Mouse (Mus musculus) v-Abl transformed pro-B cells (cell line): ENCODE data around the gene Arhgef25.
"Not testable (repeated sequence)": the region's sequence is repeated elsewhere in the genome, so short reads cannot be mapped to it uniquely, and the experiment has no call there.

ENCODE experiments used
- in situ Hi-C, 2 experiments: fragments of 400-800 bp; cut with MboI; formaldehyde crosslinking; loops; one replicate each; pipeline ENCODE4 v1.15.1; 2025; ENCODE audit not compliant: unreplicated experiment in 2 of 2

Arhgef25 gene

DNA sequence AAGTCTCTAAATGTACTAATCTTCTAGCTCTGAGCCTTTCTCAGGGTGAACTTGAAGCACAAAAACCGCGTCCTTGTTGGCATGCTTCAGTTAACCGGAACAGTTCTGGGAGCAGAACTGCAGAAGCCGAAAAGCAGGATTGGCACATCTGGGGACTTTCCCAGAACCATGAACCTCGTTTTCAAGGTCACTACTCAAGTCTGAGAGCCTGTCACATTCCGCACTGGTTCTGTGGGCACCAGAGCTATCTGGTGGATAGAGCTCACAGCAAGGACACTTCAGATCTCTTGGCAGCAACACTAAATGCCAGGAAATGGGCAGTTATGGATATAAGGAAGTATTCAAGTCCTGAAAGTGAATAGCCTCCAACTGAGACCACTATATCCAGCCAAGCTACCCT lies 42.7 kb downstream of the Arhgef25 start:
- in situ Hi-C loops = no loop called here

DNA sequence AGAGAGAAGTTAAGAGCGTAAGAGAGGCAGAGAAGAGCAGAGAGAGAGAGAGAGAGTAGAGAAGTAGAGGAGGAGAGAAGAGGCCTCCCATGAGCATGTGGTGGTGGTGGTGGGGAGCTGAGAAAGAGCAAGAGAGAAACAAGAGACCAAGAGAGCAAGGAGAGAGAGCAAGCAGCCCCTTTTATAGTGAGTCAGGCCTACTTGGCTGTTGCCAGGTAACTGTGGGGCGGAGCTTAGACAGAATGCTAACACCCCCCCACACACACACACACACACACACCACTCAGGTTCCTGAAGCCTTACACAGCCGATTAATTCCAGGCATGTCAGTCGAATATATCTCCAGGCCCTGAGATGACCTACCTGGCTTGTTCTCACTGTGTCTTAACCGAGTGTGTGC lies 44.6 kb downstream of the Arhgef25 start:
- in situ Hi-C loops = no loop called here

DNA sequence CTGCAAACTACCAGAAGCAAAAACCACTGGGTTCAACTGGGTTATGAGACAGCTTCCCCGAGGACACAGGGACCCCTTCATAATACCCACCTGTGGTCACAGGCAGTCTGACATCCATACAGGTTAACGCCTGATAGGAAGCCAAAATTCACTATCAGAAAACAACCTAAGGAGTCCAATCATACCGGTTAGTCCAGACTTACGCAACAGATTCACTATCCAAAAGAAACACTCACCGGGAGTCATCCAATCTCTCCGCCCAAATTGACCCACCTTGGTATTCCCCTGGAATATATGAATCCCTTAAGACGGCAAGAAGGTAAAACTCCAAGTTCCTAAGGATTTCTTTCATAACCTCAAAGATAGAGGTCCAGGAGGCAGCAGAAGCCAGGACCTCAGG lies 45.3 kb downstream of the Arhgef25 start:
- in situ Hi-C loops = no loop called here

DNA sequence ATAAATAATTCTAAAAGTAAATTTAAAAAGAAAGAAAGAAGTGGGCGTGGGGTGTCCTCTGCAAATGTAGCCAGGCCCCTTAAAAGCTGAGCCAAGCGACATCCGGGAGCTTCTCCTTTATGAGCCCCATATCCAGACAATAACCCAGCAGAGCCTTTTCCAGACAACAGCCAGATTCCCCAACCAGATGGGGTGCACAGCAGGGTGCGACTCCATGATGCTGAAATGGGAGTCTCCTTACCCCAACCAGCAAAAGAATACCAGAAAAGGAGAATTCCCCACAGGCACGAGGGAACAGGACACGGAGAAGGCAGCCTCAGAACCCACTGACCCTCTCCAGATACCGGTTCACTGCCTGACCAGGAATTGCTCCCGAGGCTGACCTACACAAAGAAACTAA lies 46.7 kb downstream of the Arhgef25 start:
- in situ Hi-C loops = no loop called here

DNA sequence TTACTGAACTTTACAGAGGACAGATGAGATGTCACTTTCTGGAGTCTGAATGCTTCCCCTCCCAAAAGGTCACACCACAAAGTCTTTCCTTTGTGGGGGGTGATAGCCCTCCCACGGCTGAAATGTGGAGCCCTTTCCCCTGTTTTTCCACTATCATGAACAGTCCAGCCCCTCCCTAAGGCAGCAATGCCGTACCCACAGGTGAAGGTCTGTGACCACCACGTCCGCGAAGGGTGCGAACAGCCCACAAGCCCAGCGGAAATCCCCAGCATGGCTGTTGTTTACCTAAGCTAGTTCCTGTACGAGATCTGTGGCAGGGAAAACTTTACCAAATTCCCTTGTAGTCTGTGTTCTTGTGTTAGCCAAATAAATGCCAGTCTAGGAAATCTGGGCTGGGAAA lies 48.4 kb downstream of the Arhgef25 start:
- in situ Hi-C loops = no loop called here

DNA sequence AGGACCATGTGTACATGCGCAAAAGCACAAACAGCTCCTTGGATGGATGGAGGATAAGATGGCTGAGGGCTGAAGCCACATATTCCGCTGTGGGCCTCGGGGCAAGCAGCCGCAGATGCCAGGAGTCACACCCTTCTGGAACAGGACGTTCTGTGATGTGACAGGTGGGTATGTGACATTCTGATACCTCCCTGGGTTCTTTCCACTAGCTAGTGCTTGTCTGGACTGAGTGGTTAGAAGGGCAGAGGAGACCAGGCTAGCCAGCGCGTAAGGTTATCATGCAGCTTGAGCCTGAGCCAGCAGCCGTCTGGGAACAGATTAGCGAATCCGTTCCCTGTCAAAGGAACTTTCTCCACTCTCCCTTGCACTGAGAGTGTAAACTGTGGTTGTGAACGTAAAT lies 48.9 kb downstream of the Arhgef25 start:
- in situ Hi-C loops = no loop called here

DNA sequence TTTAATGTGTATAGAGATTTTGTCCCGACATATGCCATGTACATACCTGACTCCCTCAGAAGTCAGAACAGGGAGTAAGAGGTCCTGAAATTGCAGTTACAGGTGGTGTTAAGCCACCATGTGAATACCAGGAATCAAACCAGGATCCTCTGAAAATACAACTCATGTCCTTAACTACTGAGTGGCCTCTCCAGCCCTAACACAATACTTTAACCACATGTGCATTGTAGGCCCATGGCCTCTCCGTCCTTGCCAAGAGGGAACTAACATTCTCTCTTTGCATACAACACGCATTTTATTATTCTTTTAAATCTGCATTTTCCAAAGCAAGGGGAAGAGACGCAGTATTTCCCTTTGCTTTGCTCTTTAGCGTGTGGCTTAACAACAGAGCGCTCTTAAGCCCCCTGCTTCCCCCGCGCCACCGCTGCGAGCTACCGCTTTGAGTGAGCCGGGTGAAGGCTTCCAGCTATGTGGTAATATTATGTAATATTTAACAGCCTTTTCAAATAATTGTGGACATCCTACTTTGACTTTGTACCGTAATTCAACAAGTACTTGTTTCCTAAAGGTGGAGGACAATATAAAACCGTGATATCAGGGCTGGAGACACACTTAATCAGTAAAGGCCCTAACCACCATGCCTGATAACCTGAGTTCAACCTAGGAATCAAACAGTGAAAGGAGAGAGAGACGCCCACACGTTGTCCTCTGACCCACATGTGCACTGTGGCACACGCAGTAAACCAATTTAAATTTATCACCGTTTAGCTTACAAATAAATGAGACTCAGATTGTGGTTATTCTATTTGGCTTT lies 51.3 kb downstream of the Arhgef25 start:
- in situ Hi-C loops = no loop called here

DNA sequence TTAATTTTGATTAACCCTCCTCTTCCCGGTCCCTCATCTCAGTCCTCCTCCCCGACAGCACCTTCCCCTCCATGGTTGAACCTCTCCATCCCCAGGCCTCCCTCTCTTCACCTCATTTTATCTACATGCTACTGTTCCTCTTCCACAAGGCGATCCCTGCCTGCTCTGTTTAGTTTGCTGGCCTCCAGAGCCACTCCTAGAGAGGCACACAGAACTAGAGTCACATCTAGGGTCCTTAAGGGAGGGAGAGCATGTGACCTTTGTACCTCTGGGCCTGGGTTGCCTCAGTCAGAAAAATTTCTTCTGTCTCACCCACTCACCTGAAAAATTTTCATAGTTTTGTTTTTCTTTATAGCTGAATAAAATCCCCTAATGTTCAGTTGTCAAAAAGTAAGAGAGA lies 52.0 kb downstream of the Arhgef25 start:
- in situ Hi-C loops = no loop called here

DNA sequence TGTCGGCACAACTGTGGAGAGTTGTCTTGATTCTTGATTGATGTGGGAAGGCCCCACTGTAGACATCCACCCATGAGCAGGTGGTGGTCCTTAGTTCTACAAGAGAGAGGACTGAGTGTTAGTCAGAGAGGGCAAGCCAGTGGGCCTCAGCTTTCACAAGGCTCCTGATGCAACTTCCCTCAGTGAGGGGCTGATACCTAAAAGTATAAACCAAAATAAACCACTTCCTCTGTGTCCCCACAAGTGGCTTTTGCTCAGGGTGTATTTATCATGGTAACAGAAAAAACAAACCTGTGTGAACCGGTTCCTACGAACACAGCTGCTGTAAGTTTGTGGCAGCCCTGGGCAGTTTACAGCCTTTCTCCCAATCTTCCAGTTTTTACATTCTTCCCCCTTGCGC lies 53.4 kb downstream of the Arhgef25 start:
- in situ Hi-C loops = no loop called here

DNA sequence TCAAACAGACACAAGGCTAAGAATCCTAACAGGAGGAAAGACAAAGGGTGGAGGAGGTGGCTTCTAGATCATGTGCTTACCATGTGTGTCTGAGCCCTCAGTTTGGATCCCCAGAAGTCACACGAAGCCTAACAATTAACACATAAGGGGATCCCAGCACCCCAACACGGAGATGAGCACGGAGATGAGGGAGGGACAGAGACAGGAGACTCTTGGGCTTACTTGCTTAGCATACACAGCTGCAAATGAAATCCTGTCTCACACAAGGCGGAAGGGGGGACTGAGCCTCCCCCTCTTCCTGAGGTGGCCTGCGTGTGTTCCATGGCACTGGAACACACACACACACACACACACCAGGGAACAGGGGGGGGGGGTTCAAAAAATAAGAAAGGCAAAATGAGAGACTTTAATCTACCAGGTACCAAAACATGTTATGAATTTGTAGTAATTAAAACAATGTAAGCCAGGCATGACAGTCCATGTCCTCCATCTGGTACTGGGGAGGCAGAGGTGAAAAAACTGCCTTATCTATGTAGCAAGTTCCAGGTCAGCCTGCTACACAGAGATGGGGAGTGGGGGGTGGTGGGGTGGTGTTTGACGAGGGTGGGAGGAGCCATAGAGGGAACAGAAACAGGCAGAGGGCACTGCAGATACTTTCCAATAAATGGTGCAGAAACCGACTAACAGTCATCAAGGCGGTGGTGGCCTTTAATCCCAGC lies 54.6 kb downstream of the Arhgef25 start:
- in situ Hi-C loops = no loop called here

DNA sequence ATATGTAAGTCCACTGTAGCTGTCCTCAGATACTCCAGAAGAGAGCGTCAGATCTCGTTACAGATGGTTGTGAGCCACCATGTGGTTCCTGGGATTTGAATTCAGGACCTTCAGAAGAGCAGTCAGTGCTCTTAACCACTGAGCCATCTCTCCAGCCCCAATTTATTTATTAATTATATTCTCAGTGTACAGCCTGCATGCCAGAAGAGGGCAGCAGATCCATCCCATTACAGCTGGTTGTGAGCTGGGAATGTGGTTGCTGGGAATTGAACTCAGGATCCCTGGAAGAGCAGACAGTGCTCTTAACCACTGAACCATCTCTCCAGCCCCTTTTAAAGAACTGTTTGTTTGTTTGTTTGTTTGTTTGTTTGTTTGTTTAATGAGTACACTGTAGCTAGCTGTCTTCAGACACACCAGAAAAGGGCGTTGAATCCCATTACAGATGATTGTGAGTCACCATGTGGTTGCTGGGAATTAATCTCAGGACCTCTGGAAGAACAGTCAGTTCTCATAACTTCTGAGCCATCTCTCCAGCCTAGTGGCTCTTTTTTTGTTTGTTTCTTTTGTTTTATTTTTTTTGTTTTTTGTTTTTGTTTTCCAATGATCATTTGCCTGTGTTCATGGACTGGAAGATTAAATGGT lies 55.4 kb downstream of the Arhgef25 start:
- in situ Hi-C loops = not testable (repeated sequence)
